Mouse (Mus musculus): ENCODE results near the gene Topbp1. TPM values are rescaled to one million over a fixed set of nuclear protein-coding genes. Genes with fewer than 3 reads are reported as not detected.

The Topbp1 gene
- 10 to 100 TPM; 14.7 to 24.8 TPM for total RNA-seq (2021)
- long read RNA-seq, full-length matches to known transcripts, result 17 of 18 reads
- long read RNA-seq, partial matches to known transcripts, result 0 of 18 reads
- long read RNA-seq, other reads (novel, unspliced or antisense), result 1 of 18 reads

DNA sequence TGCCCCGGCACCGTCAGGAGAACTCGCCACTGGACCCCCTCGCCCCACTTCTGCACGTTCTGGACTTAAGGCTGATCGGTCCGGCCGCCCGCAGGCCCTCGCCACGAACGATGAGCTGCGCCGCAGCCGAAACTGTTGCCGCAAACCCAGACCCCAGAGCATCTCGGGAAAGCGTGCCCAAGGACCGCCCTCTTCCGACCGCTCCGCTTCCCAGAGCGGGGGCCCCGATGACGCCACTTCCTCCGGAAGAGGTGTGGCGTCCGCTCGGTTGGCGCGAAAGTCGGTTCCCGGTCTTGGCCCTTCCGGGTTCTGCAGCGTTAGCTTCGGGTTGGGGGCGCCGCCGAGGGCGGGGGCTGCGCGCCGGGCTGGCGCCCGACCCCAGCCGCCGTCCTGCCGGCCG lies at the start of gene Topbp1, which contains the start of gene 1300017J02Rik:
Gene Topbp1, plus strand, starts transcription at position 289 of the 400 bp plus-strand sequence.
Gene 1300017J02Rik, minus strand, starts transcription at position 156 of the 400 bp plus-strand sequence.
- DNase-seq (ENCODE audit: low spot score in 2 of 2), result peak; percentile 89 to 92

- DNase-seq (ENCODE audit: low spot score in 2 of 2), result no peak
These were observed 39.2 kb upstream of the Topbp1 start for GRCm38 (mm10) chr9:103265778-103266177.

GRCm38 (mm10) chr9:103271104-103271503 lies 33.9 kb upstream of the Topbp1 start:
- DNase-seq (ENCODE audit: low spot score in 2 of 2), result no peak

DNA sequence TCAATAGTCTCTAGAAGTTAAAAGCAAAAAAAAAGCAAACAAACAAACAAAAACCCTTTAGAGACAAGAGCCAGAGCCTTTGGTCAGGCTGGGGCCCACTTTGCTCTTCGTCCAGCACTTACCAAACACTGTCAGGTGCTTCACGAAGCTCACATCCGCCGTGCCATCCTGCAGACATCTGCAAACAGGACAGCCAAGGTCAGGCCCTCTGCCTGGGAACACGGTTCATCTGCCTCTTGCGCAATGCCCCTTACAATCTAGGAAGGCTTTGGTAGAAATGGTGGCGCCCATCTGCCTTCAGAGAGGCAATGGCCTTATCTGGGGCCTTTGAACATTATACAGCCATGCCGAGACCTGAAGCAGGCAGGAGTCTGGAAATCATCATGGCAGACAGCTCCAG lies 30.2 kb upstream of the Topbp1 start:
- DNase-seq (ENCODE audit: low spot score in 2 of 2), result no peak

DNA sequence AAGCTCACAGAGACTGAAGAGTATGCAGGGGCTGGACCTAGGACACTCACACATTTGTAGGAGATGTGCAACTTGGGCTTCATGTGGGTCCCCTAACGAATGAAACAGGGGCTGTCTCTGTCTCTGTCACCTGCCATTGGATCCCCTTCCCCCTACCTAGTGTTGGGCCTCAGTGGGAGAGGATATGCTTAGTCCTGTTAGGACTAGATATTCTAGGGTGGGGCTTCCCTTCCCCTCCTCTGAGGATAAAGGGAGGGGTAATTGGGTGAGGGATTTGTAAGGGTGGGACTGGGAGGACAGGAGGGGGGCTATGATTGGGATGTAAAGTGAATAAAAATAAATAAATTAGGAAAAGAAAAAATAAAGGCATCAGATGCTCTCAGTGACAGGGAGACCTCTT lies 29.3 kb upstream of the Topbp1 start:
- DNase-seq (ENCODE audit: low spot score in 2 of 2), result no peak

- no peak for DNase-seq (ENCODE audit: low spot score in 2 of 2)
These were observed 28.1 kb upstream of the Topbp1 start for GRCm38 (mm10) chr9:103276876-103277275.

DNA sequence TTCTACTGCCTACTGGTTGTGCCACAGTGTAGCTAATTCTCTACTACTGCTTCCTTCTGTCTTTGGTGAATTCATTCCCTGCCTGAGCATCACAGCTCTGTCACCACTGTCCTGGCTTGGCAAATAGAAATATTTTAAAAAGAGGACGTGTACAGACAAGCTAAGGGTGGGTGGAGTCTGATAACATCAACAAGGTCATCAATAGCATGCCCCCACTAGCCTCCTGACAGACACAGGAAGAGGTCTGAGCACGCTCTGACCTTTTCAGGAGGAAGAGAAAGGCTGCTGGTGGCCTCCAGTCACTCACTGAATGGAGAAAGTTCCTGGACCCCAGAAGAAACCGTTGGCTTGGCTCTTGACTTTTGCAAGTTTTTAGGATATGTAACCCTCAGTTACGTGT lies 18.6 kb upstream of the Topbp1 start:
- DNase-seq (ENCODE audit: low spot score in 2 of 2), result no peak

GRCm38 (mm10) chr9:103286901-103287422 lies 18.1 kb upstream of the Topbp1 start:
- DNase-seq (ENCODE audit: low spot score in 2 of 2), result no peak

GRCm38 (mm10) chr9:103287840-103288488 lies 17.1 kb upstream of the Topbp1 start:
- DNase-seq (ENCODE audit: low spot score in 2 of 2), result no peak

DNA sequence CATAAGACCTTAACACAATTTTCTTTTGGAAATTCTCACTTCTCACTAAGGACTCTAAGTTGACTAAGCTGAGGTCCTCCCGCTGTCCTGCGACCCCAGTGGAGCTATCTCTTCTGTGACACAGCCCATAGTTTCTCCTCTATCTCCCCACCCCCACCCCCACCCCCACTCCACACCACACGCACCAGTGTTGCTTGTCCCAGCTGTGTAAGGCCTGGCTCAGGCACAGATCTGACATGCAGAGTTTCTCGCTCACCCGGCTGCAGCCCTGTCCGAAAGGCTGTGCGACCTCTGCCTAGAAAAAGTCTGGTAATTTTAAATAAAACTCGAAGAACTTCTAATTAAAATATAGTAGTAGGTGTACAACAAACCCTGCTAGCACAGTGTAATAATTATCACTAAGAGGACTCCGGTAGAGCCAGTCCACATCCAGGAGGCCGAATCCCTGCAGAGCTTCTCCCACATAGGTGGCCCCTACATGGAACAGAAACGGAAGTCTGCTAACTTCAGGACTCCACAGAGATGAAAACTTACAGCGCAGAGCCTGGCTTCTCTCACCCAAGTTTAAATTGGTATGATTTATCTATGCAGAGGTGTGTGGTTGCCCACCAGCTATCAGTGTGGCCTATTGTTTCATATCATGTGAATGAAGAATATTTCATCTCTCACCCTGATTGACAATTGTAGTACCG lies 16.4 kb upstream of the Topbp1 start:
- DNase-seq (ENCODE audit: low spot score in 2 of 2), result no peak

GRCm38 (mm10) chr9:103294507-103294906 lies 10.5 kb upstream of the Topbp1 start:
- no peak for DNase-seq (ENCODE audit: low spot score in 2 of 2)

- no peak for DNase-seq (ENCODE audit: low spot score in 2 of 2)
These were observed 3.9 kb upstream of the Topbp1 start for GRCm38 (mm10) chr9:103301086-103301485.

GRCm38 (mm10) chr9:103302239-103302638 lies 2.8 kb upstream of the Topbp1 start:
- no peak for DNase-seq (ENCODE audit: low spot score in 2 of 2)

- peak; percentile 43 to 78 for DNase-seq (ENCODE audit: low spot score in 2 of 2)
These were observed 2.3 kb upstream of the Topbp1 start for GRCm38 (mm10) chr9:103302666-103303065.

- DNase-seq (ENCODE audit: low spot score in 2 of 2), result no peak
These were observed 472 bp downstream of the Topbp1 start for GRCm38 (mm10) chr9:103305332-103306041.

- DNase-seq (ENCODE audit: low spot score in 2 of 2), result no peak
These were observed 4.8 kb downstream of the Topbp1 start for GRCm38 (mm10) chr9:103309832-103310231.

DNA sequence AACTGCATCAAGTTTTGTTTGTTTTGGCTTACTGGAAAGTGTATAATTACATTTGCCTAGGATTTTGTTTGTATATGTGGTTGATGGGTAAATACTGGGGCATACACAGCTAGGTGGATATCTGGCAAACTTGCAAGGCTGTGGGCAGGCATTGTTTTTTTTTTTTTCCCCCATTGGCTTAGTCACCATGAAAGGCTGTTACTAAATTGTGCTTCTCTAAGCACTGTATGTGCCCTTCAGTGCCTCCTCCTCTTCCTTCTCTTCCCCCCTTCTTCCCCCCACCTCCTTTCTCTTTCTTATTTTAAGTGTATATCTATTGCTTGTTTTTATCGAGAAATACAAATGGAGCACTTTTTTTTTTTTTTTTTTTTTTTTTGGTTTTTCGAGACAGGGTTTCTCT lies 19.7 kb downstream of the Topbp1 start:
- no peak for DNase-seq (ENCODE audit: low spot score in 2 of 2)

DNA sequence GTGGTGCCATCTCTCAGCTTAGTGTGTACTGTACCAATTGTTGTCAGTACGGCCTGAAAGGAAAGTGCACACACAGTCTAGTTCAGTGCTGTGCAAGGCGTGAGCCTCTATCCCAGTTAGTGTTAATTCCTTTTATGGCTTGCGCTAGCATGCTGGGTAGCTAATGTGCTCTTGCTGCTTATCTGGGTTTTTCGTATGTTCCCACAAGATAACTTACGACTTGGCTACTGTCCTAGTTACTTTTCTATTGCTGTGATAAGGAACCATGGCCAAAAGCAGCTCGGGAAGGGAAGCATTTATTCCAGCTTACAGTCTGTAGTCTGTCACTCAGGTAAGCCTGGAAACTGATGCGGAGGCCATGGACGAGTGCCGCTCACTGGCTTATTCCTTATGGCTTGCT lies 21.4 kb downstream of the Topbp1 start:
- no peak for DNase-seq (ENCODE audit: low spot score in 2 of 2)

DNA sequence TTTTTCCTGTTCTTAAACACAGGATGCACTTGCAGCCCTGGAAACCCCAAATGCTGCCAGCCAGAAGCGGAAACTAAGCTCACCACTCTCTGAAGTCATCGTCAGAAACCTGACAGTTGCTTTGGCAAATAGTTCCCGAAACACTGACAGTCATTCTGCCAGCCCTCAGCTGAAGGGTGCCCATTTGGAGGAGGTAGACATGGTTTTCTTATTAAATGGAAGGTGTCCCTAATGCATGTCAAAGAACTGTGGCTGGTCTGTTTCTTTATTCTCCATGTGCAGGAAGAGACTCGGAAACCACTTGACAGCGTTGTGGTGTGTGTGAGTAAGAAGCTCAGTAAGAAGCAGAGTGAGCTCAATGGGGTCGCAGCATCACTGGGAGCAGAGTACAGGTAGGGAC lies 27.6 kb downstream of the Topbp1 start:
- no peak for DNase-seq (ENCODE audit: low spot score in 2 of 2)

DNA sequence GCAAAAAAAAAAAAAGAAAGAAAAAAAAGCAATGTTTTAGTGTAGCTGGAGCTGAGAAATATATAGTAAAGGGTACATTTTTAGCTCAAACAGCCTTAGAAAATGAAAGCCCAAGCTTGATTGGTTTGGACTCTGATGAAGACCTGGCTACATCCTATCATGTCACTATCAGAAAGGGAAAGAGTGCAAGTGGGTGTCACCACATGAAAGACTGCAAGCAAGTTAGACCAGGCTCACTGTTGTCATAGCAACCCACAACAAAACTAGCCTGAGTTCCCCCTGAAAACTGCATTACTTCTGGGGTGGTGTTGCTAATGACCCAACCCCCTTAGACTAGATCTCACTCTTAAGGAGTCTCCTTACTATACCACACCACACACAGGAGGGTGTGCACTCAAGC lies 31.9 kb downstream of the Topbp1 start:
- no peak for DNase-seq (ENCODE audit: low spot score in 2 of 2)

- no peak for DNase-seq (ENCODE audit: low spot score in 2 of 2)
These were observed 42.0 kb downstream of the Topbp1 start for GRCm38 (mm10) chr9:103347045-103347444.

GRCm38 (mm10) chr9:103347996-103348490 lies 43.0 kb downstream of the Topbp1 start:
- no peak for DNase-seq (ENCODE audit: low spot score in 2 of 2)
